Mouse (Mus musculus): ENCODE data around the gene Trim16.

The Trim16 gene

DNA sequence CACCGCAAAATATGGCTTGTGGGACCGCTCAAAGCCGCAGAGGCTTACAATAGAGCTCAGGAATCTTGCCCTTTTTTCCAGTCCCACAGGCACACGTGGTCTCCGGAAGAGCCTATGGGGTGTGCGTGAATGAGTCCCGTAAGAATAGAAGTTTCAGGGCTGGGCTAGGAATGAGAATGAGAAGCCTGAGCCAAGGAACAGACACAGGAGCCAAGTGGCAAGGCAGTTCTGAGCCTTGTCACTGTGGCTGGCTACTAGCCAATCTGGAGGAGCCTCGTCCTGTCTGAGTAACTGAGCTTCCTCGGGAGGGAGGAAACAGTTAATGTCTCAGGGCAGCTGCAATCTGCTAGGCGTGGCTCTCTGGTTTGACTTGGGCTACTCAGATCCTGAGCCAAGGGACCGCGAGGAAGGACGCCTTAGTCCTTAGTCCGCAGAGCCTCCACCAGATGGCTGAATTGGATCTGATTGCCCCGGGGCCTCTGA, at the start of gene Trim16:
Gene Trim16 (plus strand): TSS at position 173 of the 483 bp plus-strand sequence.
- DNase-seq (ENCODE audit: low spot score in 2 of 2), result peak in 1 of 2 experiments; percentile 26

- DNase-seq (ENCODE audit: low spot score in 2 of 2), result no peak
These were observed 43.5 kb upstream of the Trim16 start for GRCm38 (mm10) chr11:62776510-62776909.

DNA sequence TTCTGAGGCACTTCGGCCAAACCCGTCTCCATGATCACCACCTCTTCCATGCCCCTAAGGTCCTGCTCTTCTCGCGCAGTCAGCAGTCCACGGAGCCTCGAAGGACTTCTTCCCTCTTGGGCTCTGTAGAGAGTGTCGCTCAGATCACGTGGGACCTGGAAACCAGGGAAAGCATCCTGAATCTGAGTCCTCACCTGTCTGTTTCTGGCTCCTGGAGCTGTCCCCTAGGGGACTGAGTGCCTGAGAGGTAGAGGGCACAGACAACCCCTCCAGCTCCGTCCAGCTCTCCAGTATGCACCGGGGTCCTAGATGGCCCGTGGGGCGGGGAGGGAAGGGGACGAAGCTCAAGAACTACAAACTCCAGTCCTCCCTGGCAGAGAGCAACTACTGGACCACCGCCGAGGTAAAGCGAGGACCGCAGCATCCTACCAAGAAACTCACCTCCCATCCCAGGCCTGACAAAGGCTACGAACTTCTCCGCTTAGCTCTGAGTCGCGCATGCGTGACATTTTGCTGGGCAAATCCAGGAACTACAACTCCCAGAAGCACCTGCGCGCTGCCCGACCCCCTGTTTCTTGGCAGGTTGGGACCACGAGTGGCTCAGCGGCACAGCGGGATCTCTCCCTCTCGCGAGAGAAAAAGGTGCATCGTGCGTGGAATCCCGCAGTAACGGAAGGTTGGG, 31.0 kb upstream of the Trim16 start, which contains the start of gene Zfp286:
Gene Zfp286 (minus strand): TSS at position 528 of the 682 bp plus-strand sequence.
- peak; percentile 90 to 91 for DNase-seq (ENCODE audit: low spot score in 2 of 2)

- no peak for DNase-seq (ENCODE audit: low spot score in 2 of 2)
These were observed 30.5 kb upstream of the Trim16 start for GRCm38 (mm10) chr11:62789617-62789936.

- DNase-seq (ENCODE audit: low spot score in 2 of 2), result no peak
These were observed 15.9 kb upstream of the Trim16 start for GRCm38 (mm10) chr11:62804119-62804518.

DNA sequence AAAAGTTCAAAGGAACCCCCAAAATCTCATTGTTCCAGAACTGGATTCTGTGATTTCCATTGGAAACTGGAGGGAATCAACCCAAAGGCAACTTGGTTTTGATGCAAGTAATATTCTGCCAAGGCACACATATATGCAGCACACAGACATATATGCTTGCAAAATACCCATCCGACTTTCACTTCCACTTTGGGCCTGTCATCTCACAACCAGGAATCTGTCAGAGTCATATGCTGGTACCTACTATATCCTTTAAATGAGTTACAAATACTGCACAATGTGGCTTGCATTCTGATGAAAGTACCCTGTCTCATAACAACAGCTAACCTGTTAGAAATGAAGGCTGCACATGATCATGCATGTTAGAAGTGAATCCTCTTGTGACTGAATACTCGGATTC, 12.1 kb upstream of the Trim16 start:
- DNase-seq (ENCODE audit: low spot score in 2 of 2), result no peak

DNA sequence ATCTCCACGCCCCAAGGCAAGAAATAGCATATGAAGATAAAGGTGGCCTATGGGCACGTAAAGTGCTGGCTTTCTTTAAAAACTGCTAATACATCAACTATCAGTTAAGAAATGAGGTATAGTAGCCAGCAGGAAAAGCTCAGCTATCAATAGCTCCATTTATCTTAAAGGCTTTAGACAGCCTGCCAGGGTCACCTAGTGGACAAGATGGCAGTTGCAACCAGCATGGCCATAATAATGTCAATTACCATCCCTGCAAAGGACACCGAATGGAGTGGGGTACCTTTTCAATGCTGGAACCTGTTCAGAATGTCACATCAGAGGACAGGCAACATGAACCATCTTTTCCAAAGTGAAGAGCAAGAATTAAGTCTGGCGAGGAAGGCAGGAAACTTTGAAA, 10.8 kb upstream of the Trim16 start:
- peak in 1 of 2 experiments; percentile 11 for DNase-seq (ENCODE audit: low spot score in 2 of 2)

GRCm38 (mm10) chr11:62812268-62812667, 7.8 kb upstream of the Trim16 start:
- DNase-seq (ENCODE audit: low spot score in 2 of 2), result no peak

DNA sequence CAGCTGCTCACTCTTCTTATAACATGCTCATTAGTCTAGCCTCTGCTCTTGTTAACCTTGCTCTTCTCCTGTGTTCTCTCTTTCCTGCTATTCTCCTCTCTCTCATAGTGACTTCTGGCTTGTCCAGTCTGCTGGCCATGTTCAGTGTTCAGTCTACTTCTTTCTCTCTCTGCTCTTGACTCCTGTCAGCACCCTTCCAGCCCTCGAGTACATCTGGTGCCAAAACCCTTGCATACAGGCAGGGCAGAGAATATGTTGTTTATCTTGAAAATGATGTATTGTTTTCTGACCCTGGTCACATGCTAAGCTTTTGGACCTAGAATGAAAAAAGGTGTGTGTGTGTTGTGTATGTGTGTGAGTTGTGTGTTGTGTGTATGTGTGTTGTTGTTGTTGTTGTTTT, 6.5 kb upstream of the Trim16 start:
- no peak for DNase-seq (ENCODE audit: low spot score in 2 of 2)

- DNase-seq (ENCODE audit: low spot score in 2 of 2), result no peak
These were observed 5.9 kb upstream of the Trim16 start for GRCm38 (mm10) chr11:62813970-62814624.

DNA sequence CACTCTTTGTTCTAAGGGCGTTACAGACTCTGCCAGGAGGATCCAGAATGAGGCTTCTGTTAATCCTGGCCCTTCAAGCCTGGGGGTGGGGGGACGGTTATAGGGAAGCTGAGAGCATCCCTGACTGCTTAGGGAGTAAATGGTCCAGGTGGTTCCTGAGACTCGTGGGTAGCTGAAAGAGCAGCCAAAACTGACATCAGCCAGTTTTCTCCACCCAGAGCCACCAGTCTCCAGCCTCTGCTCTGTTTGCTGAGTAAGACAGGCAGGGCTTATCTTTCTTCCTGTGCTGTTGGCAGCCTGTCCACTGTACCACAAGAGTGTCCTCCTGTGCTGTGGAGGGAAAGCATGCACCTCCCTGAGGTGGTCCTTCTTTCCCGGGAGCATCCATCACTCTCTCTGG, 5.4 kb upstream of the Trim16 start:
- DNase-seq (ENCODE audit: low spot score in 2 of 2), result no peak

GRCm38 (mm10) chr11:62815438-62815837, 4.6 kb upstream of the Trim16 start:
- DNase-seq (ENCODE audit: low spot score in 2 of 2), result no peak

DNA sequence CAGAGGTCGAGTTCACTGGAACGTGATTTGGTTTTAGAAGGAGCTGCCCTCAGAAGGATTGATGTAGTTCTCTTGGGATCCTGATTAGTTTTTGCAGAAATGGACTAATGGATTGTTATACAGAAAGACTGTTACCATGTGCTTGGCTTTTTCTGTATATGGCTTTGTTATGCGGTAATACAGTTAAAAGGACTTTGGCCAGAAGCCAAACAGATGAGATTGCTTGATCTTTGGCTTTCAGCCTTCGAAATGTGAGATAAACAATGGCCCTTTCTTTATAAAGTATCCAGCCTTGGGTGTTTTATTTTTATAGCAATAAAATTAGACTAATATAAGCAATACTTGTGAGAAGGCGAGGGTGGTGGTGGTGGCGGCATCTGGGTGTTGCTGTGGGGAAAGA, 3.4 kb upstream of the Trim16 start:
- DNase-seq (ENCODE audit: low spot score in 2 of 2), result no peak

GRCm38 (mm10) chr11:62819059-62819686, 858 bp upstream of the Trim16 start:
- DNase-seq (ENCODE audit: low spot score in 2 of 2), result no peak

DNA sequence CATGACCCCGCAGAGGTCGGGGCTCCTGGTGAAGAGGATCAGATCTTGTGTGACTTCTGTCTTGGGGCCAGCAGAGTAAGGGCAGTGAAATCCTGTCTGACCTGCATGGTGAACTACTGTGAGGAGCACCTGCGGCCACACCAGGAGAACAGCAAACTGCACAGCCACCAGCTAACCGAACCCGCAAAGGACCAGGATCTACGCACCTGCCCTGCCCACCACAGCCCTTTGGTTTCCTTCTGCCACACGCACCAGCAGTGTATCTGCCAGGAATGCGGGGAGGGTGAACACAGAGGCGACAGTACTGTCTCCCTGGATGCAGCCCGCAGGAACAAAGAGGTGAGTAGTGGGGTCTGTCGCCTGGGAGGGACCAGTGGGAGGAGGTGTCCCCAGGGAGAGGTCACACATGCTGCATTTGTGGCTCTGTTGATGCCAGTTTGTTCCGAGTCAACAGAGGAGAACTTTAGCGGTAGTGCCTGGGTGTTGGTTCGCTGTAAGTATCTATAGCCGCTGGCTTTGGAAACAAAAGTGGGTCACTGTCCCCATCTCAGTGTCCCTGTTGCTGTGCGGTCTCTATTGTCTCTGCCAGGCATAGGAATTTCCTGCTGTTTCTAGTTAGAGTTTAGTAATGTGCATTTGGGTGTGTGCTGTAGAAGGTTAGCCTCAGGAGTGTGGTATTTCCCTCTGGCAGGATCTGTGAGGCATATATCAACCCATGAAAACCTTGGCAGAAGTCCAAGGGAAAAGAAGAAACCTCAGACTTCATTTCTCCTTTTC, 818 bp downstream of the Trim16 start:
- no peak for DNase-seq (ENCODE audit: low spot score in 2 of 2)

GRCm38 (mm10) chr11:62821893-62822292, 1.9 kb downstream of the Trim16 start:
- no peak for DNase-seq (ENCODE audit: low spot score in 2 of 2)

DNA sequence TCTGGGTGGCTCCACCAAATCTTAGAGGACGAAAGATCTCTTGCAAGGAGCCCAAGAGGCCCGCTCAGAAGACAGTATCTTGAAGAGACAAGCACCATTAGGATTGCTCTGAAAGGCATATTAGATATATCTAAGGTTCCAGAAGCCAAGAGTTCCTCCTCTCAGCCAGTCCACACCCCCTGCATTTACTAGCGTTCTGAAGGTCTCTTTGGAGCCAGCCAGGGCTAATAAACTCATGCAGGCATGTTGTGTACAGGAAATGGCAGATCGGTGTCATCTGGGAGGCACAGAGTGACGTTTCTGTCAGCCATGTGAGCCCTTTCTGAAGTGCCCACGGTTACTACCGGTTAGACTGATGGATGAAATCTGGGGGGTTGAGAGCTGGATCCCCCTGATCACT, 4.2 kb downstream of the Trim16 start:
- DNase-seq (ENCODE audit: low spot score in 2 of 2), result no peak

- no peak for DNase-seq (ENCODE audit: low spot score in 2 of 2)
These were observed 5.4 kb downstream of the Trim16 start for GRCm38 (mm10) chr11:62825222-62826105.

- DNase-seq (ENCODE audit: low spot score in 2 of 2), result no peak
These were observed 6.2 kb downstream of the Trim16 start for GRCm38 (mm10) chr11:62826106-62826733.

DNA sequence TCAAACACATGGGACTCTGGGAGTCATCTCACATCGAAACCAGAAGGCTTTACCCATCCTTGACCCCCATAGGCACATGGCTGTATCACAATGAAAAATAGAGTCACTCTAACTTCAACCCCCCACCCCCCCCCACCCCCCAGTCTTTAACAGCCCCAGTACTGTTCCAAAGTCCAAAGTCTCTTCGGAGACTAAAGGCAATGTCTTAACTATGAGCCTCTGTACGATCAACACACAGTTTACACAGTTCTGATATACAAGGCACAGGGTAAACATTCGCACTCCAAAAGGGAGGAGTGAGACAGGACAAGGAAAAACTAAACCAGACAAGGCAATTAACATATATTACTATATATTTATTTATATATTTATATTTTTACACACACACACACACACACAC, 7.1 kb downstream of the Trim16 start:
- no peak for DNase-seq (ENCODE audit: low spot score in 2 of 2)

DNA sequence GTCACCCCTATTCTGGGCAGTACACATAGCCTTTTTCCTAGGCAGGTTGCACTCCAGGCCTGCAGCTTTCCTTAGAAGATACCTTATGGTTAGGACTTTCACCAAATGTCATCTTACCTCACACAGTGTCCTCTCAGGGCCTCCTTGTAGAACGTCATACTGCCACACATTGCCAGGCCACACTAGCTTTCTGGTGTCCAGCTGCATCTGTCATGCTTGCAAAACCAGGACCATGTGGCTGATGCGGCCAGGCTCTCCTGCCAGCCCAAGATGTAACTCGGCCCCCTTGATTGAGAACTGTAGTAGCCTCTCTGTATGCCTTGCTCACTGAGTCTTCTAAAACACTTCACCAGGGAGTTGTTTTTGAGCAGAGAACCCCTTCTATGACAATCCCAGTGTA, 7.9 kb downstream of the Trim16 start:
- no peak for DNase-seq (ENCODE audit: low spot score in 2 of 2)
